Mouse (Mus musculus) liver, postnatal 0 days (tissue): ENCODE measurements at regions not wholly inside any gene's neighbourhood (a gene's known extent, or its start where the extent isn't known, plus 50 kb on each side); places are given as distances from the start of the nearest gene placed in this dataset.

Experiments used
- CTCF ChIP-seq: sonication (generic); IDR thresholded peaks from 2 replicates; pipeline ENCODE4 v1.5.1; 2016; ENCODE audit warnings: antibody characterized with exemption, low read depth
- EP300 ChIP-seq: IDR thresholded peaks from 2 replicates; pipeline ENCODE4 v1.6.1; 2016; ENCODE audit warnings: antibody characterized with exemption, low read depth, mild to moderate bottlenecking

GRCm38 (mm10) chr3:34920497-34920896 lies 270.3 kb downstream of the Sox2 start:
- TF ChIP-seq CTCF (no peak), EP300 (no peak)
